Mouse (Mus musculus): ENCODE results near the gene Zc3h7b.

Gene Zc3h7b

GRCm38 (mm10) chr15:81796228-81796627 is 51.4 kb downstream of the Zc3h7b start:
- DNase-seq (ENCODE audit: low read depth) = peak; percentile 37

- no peak for DNase-seq (ENCODE audit: low read depth)
Observed at GRCm38 (mm10) chr15:81797861-81798260, 53.0 kb downstream of the Zc3h7b start.

- no peak for DNase-seq (ENCODE audit: low read depth)
Observed at GRCm38 (mm10) chr15:81798421-81798820, 53.6 kb downstream of the Zc3h7b start.

- DNase-seq (ENCODE audit: low read depth) = no peak
Observed at GRCm38 (mm10) chr15:81800391-81800790, 55.5 kb downstream of the Zc3h7b start.

GRCm38 (mm10) chr15:81802001-81802890 is 57.4 kb downstream of the Zc3h7b start, which contains the start of gene Tef:
Gene Tef, plus strand, starts transcription at chr15:81802421.
- peak; percentile 100 for DNase-seq (ENCODE audit: low read depth)

- peak; percentile 46 for DNase-seq (ENCODE audit: low read depth)
Observed at GRCm38 (mm10) chr15:81802941-81803351, 58.1 kb downstream of the Zc3h7b start.

- no peak for DNase-seq (ENCODE audit: low read depth)
Observed at GRCm38 (mm10) chr15:81803425-81803951, 58.6 kb downstream of the Zc3h7b start.

- no peak for DNase-seq (ENCODE audit: low read depth)
Observed at GRCm38 (mm10) chr15:81804172-81804571, 59.3 kb downstream of the Zc3h7b start.

- no peak for DNase-seq (ENCODE audit: low read depth)
Observed at GRCm38 (mm10) chr15:81804883-81805282, 60.0 kb downstream of the Zc3h7b start.

GRCm38 (mm10) chr15:81805624-81806023 is 60.8 kb downstream of the Zc3h7b start:
- DNase-seq (ENCODE audit: low read depth) = peak; percentile 52

- DNase-seq (ENCODE audit: low read depth) = peak; percentile 70
Observed at GRCm38 (mm10) chr15:81806621-81807404, 62.0 kb downstream of the Zc3h7b start.

- DNase-seq (ENCODE audit: low read depth) = no peak
Observed at GRCm38 (mm10) chr15:81808799-81809198, 63.9 kb downstream of the Zc3h7b start.

GRCm38 (mm10) chr15:81809550-81809949 is 64.7 kb downstream of the Zc3h7b start:
- DNase-seq (ENCODE audit: low read depth) = peak; percentile 48

- peak; percentile 95 for DNase-seq (ENCODE audit: low read depth)
Observed at GRCm38 (mm10) chr15:81810150-81810549, 65.3 kb downstream of the Zc3h7b start.

GRCm38 (mm10) chr15:81810671-81811598 is 66.1 kb downstream of the Zc3h7b start:
- peak; percentile 98 for DNase-seq (ENCODE audit: low read depth)

- DNase-seq (ENCODE audit: low read depth) = peak; percentile 75
Observed at GRCm38 (mm10) chr15:81811599-81811996, 66.7 kb downstream of the Zc3h7b start.

- peak; percentile 51 for DNase-seq (ENCODE audit: low read depth)
Observed at GRCm38 (mm10) chr15:81812287-81812686, 67.4 kb downstream of the Zc3h7b start.

- DNase-seq (ENCODE audit: low read depth) = no peak
Observed at GRCm38 (mm10) chr15:81812696-81813631, 68.1 kb downstream of the Zc3h7b start.

GRCm38 (mm10) chr15:81813986-81814705 is 69.3 kb downstream of the Zc3h7b start:
- no peak for DNase-seq (ENCODE audit: low read depth)
